Comparison of ENCODE assay signal across 10 mouse cellular contexts in the genomic region with DNA sequence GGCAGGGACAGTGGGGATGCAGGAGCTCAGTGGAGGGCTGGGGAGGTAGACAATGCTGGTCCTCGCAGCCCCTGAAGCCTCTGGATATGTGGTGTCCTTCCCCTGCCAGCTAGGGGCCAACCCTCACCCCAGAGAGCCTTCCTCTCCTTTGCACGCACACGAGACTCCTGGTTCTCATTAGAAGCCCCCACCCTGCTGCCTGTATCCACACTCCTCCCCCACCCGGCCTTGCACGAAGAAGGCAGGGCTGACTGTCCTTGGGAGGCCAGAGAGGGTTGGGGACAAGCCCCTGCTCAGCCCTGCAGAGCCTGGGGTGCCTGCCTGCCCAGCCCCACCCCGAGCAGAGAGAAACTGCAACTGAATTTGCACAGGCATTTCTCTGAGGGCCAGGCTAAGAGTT. TPM values are rescaled to one million over a fixed set of nuclear protein-coding genes. Genes with fewer than 3 reads are reported as not detected.
A peak's percentile ranks its signal among the peaks of the same experiment; 100 is the strongest.
DNase-seq lines count a peak whose midpoint lies in the region; ATAC-seq lines count a peak whose summit lies in the region.
"Had no signal": no experiment of that assay in that cellular context is flagged by ENCODE, and none has a peak within 500 bp of the region (broad histone marks: within the 10 kb centered on the region; RNA-seq: fewer than 3 reads in every experiment).

No protein-coding gene starts in this region.

- 40% methylated on average over 5 of the region's 6 CpGs for WGBS in forebrain, embryonic 13.5 days
- 47% methylated on average over 4 of the region's 6 CpGs for WGBS in forebrain, embryonic 16.5 days
- WGBS in lung, embryonic 16.5 days = 42% methylated on average over 5 of the region's 6 CpGs
- 17% methylated on average over 6 of the region's 6 CpGs for WGBS in embryonic facial prominence, embryonic 15.5 days
- WGBS in limb, embryonic 12.5 days = 15% methylated on average over 6 of the region's 6 CpGs

- no peak for DNase-seq in lung, postnatal 4 days
- DNase-seq in spleen, postnatal 36 days (ENCODE audit: low spot score in 2 of 2) = no peak
- no peak for DNase-seq in urinary bladder, adult 2 months (ENCODE audit: low spot score)
- DNase-seq: kidney, adult 2 months; lung, adult 2 months had no signal

- ATAC-seq in forebrain, embryonic 13.5 days = no peak
- ATAC-seq in forebrain, embryonic 16.5 days = no peak
- peak; percentile 0; the same call in 1 of the 2 replicates for ATAC-seq in lung, embryonic 16.5 days (ENCODE audit: low read depth)
- ATAC-seq in embryonic facial prominence, embryonic 15.5 days (ENCODE audit: insufficient number of reproducible peaks, low FRiP score, low TSS enrichment, low read depth) = peak; percentile 49
- no peak for ATAC-seq in limb, embryonic 12.5 days (ENCODE audit: insufficient number of reproducible peaks, insufficient read depth, low FRiP score, low TSS enrichment, low read depth)

- H3K4me2 ChIP-seq in forebrain, embryonic 13.5 days = no peak overlapping the region
- H3K4me2 ChIP-seq in forebrain, embryonic 16.5 days (ENCODE audit: low read length) = no peak overlapping the region
- no peak overlapping the region for H3K4me2 ChIP-seq in lung, embryonic 16.5 days (ENCODE audit: low read depth, low read length)
- H3K4me2 ChIP-seq in embryonic facial prominence, embryonic 15.5 days (replicated peaks) = no peak overlapping the region
- peak overlapping the region; percentile 15; the same call in 1 of the 2 replicates for H3K4me2 ChIP-seq in limb, embryonic 12.5 days

- H3K27ac ChIP-seq in forebrain, embryonic 13.5 days = peak overlapping the region; percentile 78
- no peak overlapping the region for H3K27ac ChIP-seq in forebrain, embryonic 16.5 days (ENCODE audit: low read length)
- H3K27ac ChIP-seq in lung, embryonic 16.5 days (ENCODE audit: low read length) = peak overlapping the region; percentile 93
- H3K27ac ChIP-seq in embryonic facial prominence, embryonic 15.5 days (replicated peaks) = peak overlapping the region; percentile 80
- 0 out of 2 replicates have a peak overlapping the region, but pooled peaks have one; percentile 23 for H3K27ac ChIP-seq in limb, embryonic 12.5 days

- peaks cover 26% of the 10 kb centered on the region for H3K4me1 ChIP-seq in forebrain, embryonic 13.5 days
- H3K4me1 ChIP-seq in forebrain, embryonic 16.5 days (replicated peaks; ENCODE audit: control insufficient read depth, insufficient read depth, low read length) = peaks cover 42% of the 10 kb centered on the region
- peaks cover 46% of the 10 kb centered on the region for H3K4me1 ChIP-seq in lung, embryonic 16.5 days (replicated peaks; ENCODE audit: control insufficient read depth, insufficient read depth, low read length)
- peaks cover 89% of the 10 kb centered on the region for H3K4me1 ChIP-seq in embryonic facial prominence, embryonic 15.5 days
- peaks cover 36% of the 10 kb centered on the region for H3K4me1 ChIP-seq in limb, embryonic 12.5 days (replicated peaks)

- no peaks in the 10 kb centered on the region for H3K9me3 ChIP-seq in forebrain, embryonic 13.5 days (replicated peaks)
- H3K9me3 ChIP-seq in forebrain, embryonic 16.5 days (ENCODE audit: control insufficient read depth, low read length) = no peaks in the 10 kb centered on the region
- no peaks in the 10 kb centered on the region for H3K9me3 ChIP-seq in lung, embryonic 16.5 days (ENCODE audit: control insufficient read depth, low read length)
- H3K9me3 ChIP-seq in embryonic facial prominence, embryonic 15.5 days (replicated peaks) = no peaks in the 10 kb centered on the region
- no peaks in the 10 kb centered on the region for H3K9me3 ChIP-seq in limb, embryonic 12.5 days

- H3K36me3 ChIP-seq in forebrain, embryonic 13.5 days (ENCODE audit: poor library complexity, severe bottlenecking) = no peaks in the 10 kb centered on the region
- H3K36me3 ChIP-seq in forebrain, embryonic 16.5 days (ENCODE audit: control insufficient read depth, insufficient read depth) = no peaks in the 10 kb centered on the region
- peaks cover 19% of the 10 kb centered on the region for H3K36me3 ChIP-seq in lung, embryonic 16.5 days (ENCODE audit: control insufficient read depth, insufficient read depth, low read length)
- H3K36me3 ChIP-seq in embryonic facial prominence, embryonic 15.5 days = peaks cover 18% of the 10 kb centered on the region; the same call in 1 of the 2 replicates
- no peaks in the 10 kb centered on the region for H3K36me3 ChIP-seq in limb, embryonic 12.5 days

- H3K27me3 ChIP-seq in forebrain, embryonic 13.5 days = no peaks in the 10 kb centered on the region
- H3K27me3 ChIP-seq in forebrain, embryonic 16.5 days (replicated peaks; ENCODE audit: control insufficient read depth, insufficient read depth, low read length) = no peaks in the 10 kb centered on the region
- H3K27me3 ChIP-seq in lung, embryonic 16.5 days (ENCODE audit: control insufficient read depth, insufficient read depth, low read depth, low read length) = no peaks in the 10 kb centered on the region
- no peaks in the 10 kb centered on the region for H3K27me3 ChIP-seq in embryonic facial prominence, embryonic 15.5 days
- H3K27me3 ChIP-seq in limb, embryonic 12.5 days = peaks cover 4% of the 10 kb centered on the region

- H3K9ac ChIP-seq in forebrain, embryonic 13.5 days = no peak overlapping the region
- H3K9ac ChIP-seq in forebrain, embryonic 16.5 days (replicated peaks; ENCODE audit: low read depth, low read length) = no peak overlapping the region; the same call in 1 of the 2 replicates
- H3K9ac ChIP-seq in lung, embryonic 16.5 days (ENCODE audit: low read length) = peak overlapping the region; percentile 39
- no peak overlapping the region for H3K9ac ChIP-seq in embryonic facial prominence, embryonic 15.5 days
- H3K9ac ChIP-seq in limb, embryonic 12.5 days (replicated peaks) = no peak overlapping the region

- H3K4me3 ChIP-seq in forebrain, embryonic 13.5 days = no peak overlapping the region
- H3K4me3 ChIP-seq in forebrain, embryonic 16.5 days (replicated peaks; ENCODE audit: low read length) = no peak overlapping the region
- H3K4me3 ChIP-seq in lung, embryonic 16.5 days (ENCODE audit: low read length) = no peak overlapping the region
- no peak overlapping the region for H3K4me3 ChIP-seq in embryonic facial prominence, embryonic 15.5 days (replicated peaks)
- H3K4me3 ChIP-seq in limb, embryonic 12.5 days (replicated peaks) = no peak overlapping the region

RNA-seq across cellular contexts. Expression of a gene that starts 12.9 kb away (rescaled TPM):
- not detected in 2 replicates for polyA plus RNA-seq in forebrain, embryonic 13.5 days (2015; fragmentation: Nextera tagmentation; extraction: Ambion mirVana)
- not detected in 2 replicates for polyA plus RNA-seq in forebrain, embryonic 16.5 days (2015; fragmentation: Nextera tagmentation; extraction: Ambion mirVana)
- polyA plus RNA-seq in lung, embryonic 16.5 days (2015; fragmentation: Nextera tagmentation; extraction: Ambion mirVana) = not detected in 2 replicates
- not detected in 2 replicates for polyA plus RNA-seq in embryonic facial prominence, embryonic 15.5 days (2015; fragmentation: Nextera tagmentation; extraction: Ambion mirVana)
- not detected in 2 replicates for polyA plus RNA-seq in limb, embryonic 12.5 days (2016; fragmentation: Nextera tagmentation; extraction: Ambion mirVana)
- polyA plus RNA-seq in urinary bladder, adult 2 months (2012; rRNA removed) = not detected in 2 replicates
- polyA plus RNA-seq: kidney, adult 2 months; lung, adult 2 months had no signal

RNA-seq across cellular contexts. Expression of a gene that starts 26.1 kb away (rescaled TPM):
- 0.10 and 0.17 TPM in 2 replicates for polyA plus RNA-seq in forebrain, embryonic 13.5 days (2015; fragmentation: Nextera tagmentation; extraction: Ambion mirVana)
- polyA plus RNA-seq in forebrain, embryonic 16.5 days (2015; fragmentation: Nextera tagmentation; extraction: Ambion mirVana) = 0.15 TPM in 1 of 2 replicates, not detected in the other
- polyA plus RNA-seq in lung, embryonic 16.5 days (2015; fragmentation: Nextera tagmentation; extraction: Ambion mirVana) = 0.08 and 0.16 TPM in 2 replicates
- 0.12 and 0.53 TPM in 2 replicates for polyA plus RNA-seq in embryonic facial prominence, embryonic 15.5 days (2015; fragmentation: Nextera tagmentation; extraction: Ambion mirVana)
- polyA plus RNA-seq in limb, embryonic 12.5 days (2016; fragmentation: Nextera tagmentation; extraction: Ambion mirVana) = 0.28 and 0.38 TPM in 2 replicates
- 0.44 and 0.66 TPM in 2 replicates for polyA plus RNA-seq in urinary bladder, adult 2 months (2012; rRNA removed)

RNA-seq across cellular contexts. Expression of a gene that starts 37.1 kb away (rescaled TPM):
- 14.3 and 19.7 TPM in 2 replicates for polyA plus RNA-seq in forebrain, embryonic 13.5 days (2015; fragmentation: Nextera tagmentation; extraction: Ambion mirVana)
- 19.4 and 19.8 TPM in 2 replicates for polyA plus RNA-seq in forebrain, embryonic 16.5 days (2015; fragmentation: Nextera tagmentation; extraction: Ambion mirVana)
- 45.2 and 47.8 TPM in 2 replicates for polyA plus RNA-seq in lung, embryonic 16.5 days (2015; fragmentation: Nextera tagmentation; extraction: Ambion mirVana)
- polyA plus RNA-seq in embryonic facial prominence, embryonic 15.5 days (2015; fragmentation: Nextera tagmentation; extraction: Ambion mirVana) = 29.4 and 33.5 TPM in 2 replicates
- 25.2 and 27.5 TPM in 2 replicates for polyA plus RNA-seq in limb, embryonic 12.5 days (2016; fragmentation: Nextera tagmentation; extraction: Ambion mirVana)
- 35.8 and 45.2 TPM in 2 replicates for polyA plus RNA-seq in urinary bladder, adult 2 months (2012; rRNA removed)

Comparison
In these comparisons a context has a peak if more than half of its experiments do, and no peak if none do; other contexts are left out.
1. ATAC-seq: peak in lung, embryonic 16.5 days (single experiment) and embryonic facial prominence, embryonic 15.5 days (single experiment); none in forebrain, embryonic 13.5 days (single experiment), forebrain, embryonic 16.5 days (single experiment) and limb, embryonic 12.5 days (single experiment).